Mouse (Mus musculus) neural tube, embryonic 13.5 days (tissue): ENCODE results near the gene Gm5148. TPM values are rescaled to one million over a fixed set of nuclear protein-coding genes. Genes with fewer than 3 reads are reported as not detected.
A peak's percentile ranks its signal among the peaks of the same experiment; 100 is the strongest.

Source experiments
- ATAC-seq: fragments of 200-750 bp; cut with Nextera tagmentation; 2 replicates; pipeline ENCODE4 v1.8.0; 2017; ENCODE audit warnings: low read depth, mild to moderate bottlenecking, moderate TSS enrichment, moderate library complexity
- H3K27ac ChIP-seq: fragments of 300-500 bp; sonication (generic); replicated peaks from 2 replicates; pipeline ENCODE4 v1.5.1; 2015; ENCODE audit warnings: moderate library complexity, mild to moderate bottlenecking, inconsistent platforms
- H3K27me3 ChIP-seq: fragments of 300-500 bp; sonication (generic); 2 replicates; pipeline ENCODE4 v1.6.1; 2015; ENCODE audit warnings: mild to moderate bottlenecking, inconsistent platforms
- H3K36me3 ChIP-seq: fragments of 300-500 bp; sonication (generic); 2 replicates; pipeline ENCODE4 v1.6.1; 2015; ENCODE audit warnings: mild to moderate bottlenecking, inconsistent platforms
- H3K4me1 ChIP-seq: fragments of 300-500 bp; sonication (generic); replicated peaks from 2 replicates; pipeline ENCODE4 v1.6.1; 2015; ENCODE audit warnings: inconsistent platforms
- H3K4me2 ChIP-seq: fragments of 300-500 bp; sonication (generic); 2 replicates; pipeline ENCODE4 v1.6.1; 2015; ENCODE audit warnings: inconsistent platforms, mild to moderate bottlenecking, moderate library complexity
- H3K4me3 ChIP-seq: fragments of 300-500 bp; sonication (generic); 2 replicates; pipeline ENCODE4 v1.5.1; 2015; ENCODE audit warnings: mild to moderate bottlenecking, inconsistent platforms
- H3K9ac ChIP-seq: fragments of 300-500 bp; sonication (generic); 2 replicates; pipeline ENCODE4 v1.6.1; 2015; ENCODE audit warnings: moderate library complexity, mild to moderate bottlenecking, inconsistent platforms
- H3K9me3 ChIP-seq: fragments of 300-500 bp; sonication (generic); 2 replicates; pipeline ENCODE4 v1.6.1; 2016; ENCODE audit warnings: inconsistent platforms
- WGBS: fragments of 180-500 bp; shearing (Covaris S2); methylation state at CpG from one replicate; pipeline ENCODE4 v1.1.7; 2015; 5-methylcytosine and 5-hydroxymethylcytosine counted together
- polyA plus RNA-seq: library from polyadenylated mRNA; unstranded; fragments of >200 nt; fragmentation: Nextera tagmentation; extraction: Ambion mirVana; gene quantifications from 2 replicates; pipeline ENCODE4 v1.2.1, GENCODE M21; 2015

Gm5148 gene
- polyA plus RNA-seq, 1 experiment from 2014 or later = 7.3 TPM

- Histone ChIP-seq H3K36me3 (no peaks in the 10 kb centered on the region), H3K4me2 (no peak overlapping the region), H3K9ac (no peak overlapping the region), H3K4me1 (peaks cover 18% of the 10 kb centered on the region), H3K4me3 (no peak overlapping the region), H3K9me3 (no peaks in the 10 kb centered on the region), H3K27me3 (peaks cover 27% of the 10 kb centered on the region), H3K27ac (no peak overlapping the region)
- WGBS = 34% methylated on average over 4 of the region's 4 CpGs
- peak; percentile 36; the same call in 1 of the 2 replicates for ATAC-seq
Measured at GRCm38 (mm10) chr3:37729142-37729541, 4.9 kb upstream of the Gm5148 start.

GRCm38 (mm10) chr3:37728112-37729100 lies 4.1 kb upstream of the Gm5148 start:
- no peak for ATAC-seq
- Histone ChIP-seq H3K9me3 (no peaks in the 10 kb centered on the region), H3K27ac (no peak overlapping the region), H3K27me3 (peaks cover 25% of the 10 kb centered on the region), H3K4me1 (peaks cover 25% of the 10 kb centered on the region), H3K36me3 (no peaks in the 10 kb centered on the region), H3K4me3 (no peak overlapping the region), H3K4me2 (no peak overlapping the region), H3K9ac (no peak overlapping the region)
- 79% methylated on average over 9 of the region's 9 CpGs for WGBS

- Histone ChIP-seq H3K4me2 (no peak overlapping the region), H3K9ac (no peak overlapping the region), H3K9me3 (no peaks in the 10 kb centered on the region), H3K4me1 (peaks cover 36% of the 10 kb centered on the region), H3K27ac (no peak overlapping the region), H3K27me3 (peaks cover 28% of the 10 kb centered on the region), H3K4me3 (no peak overlapping the region), H3K36me3 (no peaks in the 10 kb centered on the region)
- WGBS = 79% methylated on average over 5 of the region's 5 CpGs
- no peak for ATAC-seq
Measured at GRCm38 (mm10) chr3:37727392-37727791, 3.1 kb upstream of the Gm5148 start.

- no peak overlapping the region for H3K4me2 ChIP-seq
- H3K27me3 ChIP-seq = peaks cover 34% of the 10 kb centered on the region
- 82% methylated on average over 4 of the region's 4 CpGs for WGBS
- no peak overlapping the region for H3K9ac ChIP-seq
- H3K9me3 ChIP-seq = no peaks in the 10 kb centered on the region
- no peak overlapping the region for H3K27ac ChIP-seq
- peaks cover 36% of the 10 kb centered on the region for H3K4me1 ChIP-seq
- no peak overlapping the region for H3K4me3 ChIP-seq
- no peaks in the 10 kb centered on the region for H3K36me3 ChIP-seq
- no peak for ATAC-seq
Measured at GRCm38 (mm10) chr3:37726501-37727140, 2.3 kb upstream of the Gm5148 start.

- no peak overlapping the region for H3K4me3 ChIP-seq
- ATAC-seq = no peak
- WGBS = 80% methylated on average over 6 of the region's 6 CpGs
- H3K27me3 ChIP-seq = peaks cover 39% of the 10 kb centered on the region
- H3K4me2 ChIP-seq = peak overlapping the region; percentile 66
- H3K36me3 ChIP-seq = no peaks in the 10 kb centered on the region
- H3K4me1 ChIP-seq = peaks cover 36% of the 10 kb centered on the region
- no peak overlapping the region for H3K9ac ChIP-seq
- H3K27ac ChIP-seq = no peak overlapping the region
- H3K9me3 ChIP-seq = no peaks in the 10 kb centered on the region
Measured at GRCm38 (mm10) chr3:37724946-37725735, 851 bp upstream of the Gm5148 start.

GRCm38 (mm10) chr3:37723662-37724170 lies 574 bp downstream of the Gm5148 start:
- Histone ChIP-seq H3K27ac (no peak overlapping the region; the same call in 1 of the 2 replicates), H3K36me3 (no peaks in the 10 kb centered on the region), H3K9me3 (no peaks in the 10 kb centered on the region), H3K4me2 (peak overlapping the region; percentile 66), H3K4me3 (peak overlapping the region; percentile 42), H3K27me3 (peaks cover 39% of the 10 kb centered on the region), H3K4me1 (peaks cover 28% of the 10 kb centered on the region), H3K9ac (peak overlapping the region; percentile 64)
- 0% methylated on average over 17 of the region's 17 CpGs for WGBS
- peak; percentile 88 for ATAC-seq

- no peak overlapping the region for H3K27ac ChIP-seq
- ATAC-seq = peak; percentile 58; the same call in 1 of the 2 replicates
- H3K9me3 ChIP-seq = no peaks in the 10 kb centered on the region
- H3K4me2 ChIP-seq = peak overlapping the region; percentile 66
- H3K4me1 ChIP-seq = peaks cover 22% of the 10 kb centered on the region
- WGBS = 3% methylated on average over 11 of the region's 11 CpGs
- peak overlapping the region; percentile 64; the same call in 1 of the 2 replicates for H3K9ac ChIP-seq
- H3K27me3 ChIP-seq = peaks cover 39% of the 10 kb centered on the region
- no peaks in the 10 kb centered on the region for H3K36me3 ChIP-seq
- peak overlapping the region; percentile 42 for H3K4me3 ChIP-seq
Measured at GRCm38 (mm10) chr3:37723061-37723521, 1.2 kb downstream of the Gm5148 start.

- H3K9ac ChIP-seq = 0 out of 2 replicates have a peak overlapping the region, but pooled peaks have one; percentile 64
- ATAC-seq = no peak
Measured at GRCm38 (mm10) chr3:37722487-37723060, 1.7 kb downstream of the Gm5148 start.

GRCm38 (mm10) chr3:37716992-37717391 lies 7.3 kb downstream of the Gm5148 start:
- Histone ChIP-seq H3K9ac (no peak overlapping the region), H3K9me3 (no peaks in the 10 kb centered on the region), H3K4me2 (no peak overlapping the region), H3K36me3 (no peaks in the 10 kb centered on the region), H3K27ac (no peak overlapping the region), H3K27me3 (peaks cover 8% of the 10 kb centered on the region), H3K4me1 (no peaks in the 10 kb centered on the region), H3K4me3 (no peak overlapping the region)
- WGBS = 89% methylated on average over 2 of the region's 2 CpGs
- no peak for ATAC-seq

More at GRCm38 (mm10) chr3:37722487-37723060, 1.7 kb downstream of the Gm5148 start:
- H3K4me3 ChIP-seq = peak overlapping the region; percentile 42; the same call in 1 of the 2 replicates
- H3K27me3 ChIP-seq = peaks cover 39% of the 10 kb centered on the region
- H3K36me3 ChIP-seq = no peaks in the 10 kb centered on the region
- H3K9me3 ChIP-seq = no peaks in the 10 kb centered on the region
- peak overlapping the region; percentile 66 for H3K4me2 ChIP-seq
- H3K27ac ChIP-seq = no peak overlapping the region
- 44% methylated on average over 12 of the region's 12 CpGs for WGBS
- peaks cover 21% of the 10 kb centered on the region for H3K4me1 ChIP-seq

GRCm38 (mm10) chr3:37715734-37716133 lies 8.6 kb downstream of the Gm5148 start:
- H3K36me3 ChIP-seq = no peaks in the 10 kb centered on the region
- no peak overlapping the region for H3K27ac ChIP-seq
- 86% methylated on average over 7 of the region's 7 CpGs for WGBS
- no peaks in the 10 kb centered on the region for H3K4me1 ChIP-seq
- no peaks in the 10 kb centered on the region for H3K27me3 ChIP-seq
- ATAC-seq = no peak
- H3K9me3 ChIP-seq = no peaks in the 10 kb centered on the region
- H3K9ac ChIP-seq = no peak overlapping the region
- no peak overlapping the region for H3K4me2 ChIP-seq
- H3K4me3 ChIP-seq = no peak overlapping the region

GRCm38 (mm10) chr3:37712501-37712900 lies 11.8 kb downstream of the Gm5148 start:
- Histone ChIP-seq H3K4me2 (no peak overlapping the region), H3K27me3 (no peaks in the 10 kb centered on the region), H3K4me1 (no peaks in the 10 kb centered on the region), H3K27ac (no peak overlapping the region), H3K9ac (no peak overlapping the region), H3K4me3 (no peak overlapping the region), H3K36me3 (no peaks in the 10 kb centered on the region), H3K9me3 (no peaks in the 10 kb centered on the region)
- 84% methylated on average over 9 of the region's 9 CpGs for WGBS
- ATAC-seq = no peak
